Mouse (Mus musculus): ENCODE data around the gene Gng11. TPM values are rescaled to one million over a fixed set of nuclear protein-coding genes. Genes with fewer than 3 reads are reported as not detected.

The Gng11 gene
- total and polyA plus RNA-seq, 3 experiments = not detected

DNA sequence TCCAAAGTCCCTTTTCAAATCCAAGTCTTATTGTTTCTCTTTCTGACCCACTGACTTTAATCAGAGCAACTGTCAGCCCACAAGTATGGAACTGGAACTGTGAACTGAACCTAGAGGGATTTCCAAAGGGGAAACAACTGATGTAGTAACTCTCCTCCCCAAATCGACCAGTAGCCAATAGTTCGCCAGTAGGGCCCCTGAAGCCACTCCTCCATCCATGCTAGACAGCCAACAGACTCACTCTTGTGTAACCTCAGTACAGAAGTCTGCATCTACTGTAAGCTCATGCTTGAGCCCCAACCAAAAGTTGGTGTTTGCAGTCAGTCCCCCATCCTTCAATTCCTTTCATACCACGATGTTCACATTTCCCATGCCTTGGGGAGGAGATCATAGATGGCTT, 3.0 kb upstream of the Gng11 start:
- no peak for DNase-seq (ENCODE audit: low read depth, low spot score)
- Histone ChIP-seq H3K9ac (ENCODE audit: control insufficient read depth, low read depth, low read length, poor library complexity, severe bottlenecking) (no peak overlapping the region), H3K27me3 (ENCODE audit: control insufficient read depth in 1 of 2, insufficient read depth in 2 of 2, low read length in 2 of 2) (peaks cover 0 to 2% of the 10 kb centered on the region in 2 experiments; a peak in 2 of 4 replicates), H3K4me1 (ENCODE audit: control insufficient read depth in 1 of 2, insufficient read depth in 2 of 2, low read length in 2 of 2) (no peaks in the 10 kb centered on the region), H3K79me2 (ENCODE audit: control insufficient read depth, insufficient read depth, low read length, poor library complexity) (no peaks in the 10 kb centered on the region), H3K27ac (ENCODE audit: control insufficient read depth, low read depth, low read length) (no peak overlapping the region), H3K4me3 (ENCODE audit: control insufficient read depth in 1 of 2, insufficient read depth in 1 of 2, low read depth in 2 of 2, low read length in 2 of 2) (no peak overlapping the region), H3K36me3 (ENCODE audit: control insufficient read depth in 1 of 2, insufficient read depth in 2 of 2, low read length in 2 of 2) (no peaks in the 10 kb centered on the region), H3K9me3 (replicated peaks; ENCODE audit: insufficient read depth, low read length) (no peaks in the 10 kb centered on the region)
- TF ChIP-seq TAL1 (IDR thresholded peaks at IDR 0.05; ENCODE audit: low read length) = no peak
- no peak for TF ChIP-seq RCOR1 (IDR thresholded peaks at IDR 0.05; ENCODE audit: low read depth, low read length)
- TF ChIP-seq E2F4 (IDR thresholded peaks at IDR 0.05; ENCODE audit: borderline replicate concordance, low read depth, low read length) = no peak
- no peak for TF ChIP-seq TBP (IDR thresholded peaks at IDR 0.05; ENCODE audit: low read depth, low read length)
- no peak for TF ChIP-seq POLR2AphosphoS2 (IDR thresholded peaks at IDR 0.05; ENCODE audit: low read length)
- no peak for TF ChIP-seq RAD21 (IDR thresholded peaks at IDR 0.05; ENCODE audit: low read depth, low read length)
- no peak for TF ChIP-seq GABPA (IDR thresholded peaks at IDR 0.05; ENCODE audit: low read depth, low read length)

DNA sequence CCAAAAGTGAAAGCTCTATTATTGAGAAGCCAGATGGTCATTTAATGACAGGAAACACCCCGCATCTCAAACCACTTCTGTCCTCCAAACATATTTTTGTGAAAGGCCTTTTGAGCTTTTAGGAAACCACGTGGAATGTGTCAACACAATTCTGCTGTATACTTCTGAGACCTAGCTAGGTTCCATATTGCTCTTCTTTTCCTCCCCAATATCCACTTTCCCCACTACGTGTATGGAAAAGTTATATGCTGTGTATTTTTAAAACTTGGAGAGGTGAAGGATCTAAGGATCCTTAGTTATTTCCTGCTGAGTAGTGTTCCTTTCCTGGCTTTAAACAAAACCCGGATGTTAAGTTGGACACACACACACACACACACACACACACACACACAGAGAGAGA, 259 bp upstream of the Gng11 start:
- DNase-seq (ENCODE audit: low read depth, low spot score) = no peak
- peaks cover 0 to 2% of the 10 kb centered on the region in 2 experiments; a peak in 2 of 4 replicates for H3K27me3 ChIP-seq (ENCODE audit: control insufficient read depth in 1 of 2, insufficient read depth in 2 of 2, low read length in 2 of 2)
- TF ChIP-seq MXI1 (IDR thresholded peaks at IDR 0.05; ENCODE audit: low read depth, low read length) = no peak
- no peak for TF ChIP-seq ZKSCAN1 (IDR thresholded peaks at IDR 0.05; ENCODE audit: low read depth, low read length)
- TF ChIP-seq TAL1 (IDR thresholded peaks at IDR 0.05; ENCODE audit: low read length) = no peak
- TF ChIP-seq UBTF (IDR thresholded peaks at IDR 0.05; ENCODE audit: borderline replicate concordance, insufficient read depth, low read depth, low read length) = no peak
- no peak for TF ChIP-seq CHD2 (IDR thresholded peaks at IDR 0.05; ENCODE audit: low read length)
- no peak for TF ChIP-seq GABPA (IDR thresholded peaks at IDR 0.05; ENCODE audit: low read depth, low read length)
- TF ChIP-seq CHD1 (IDR thresholded peaks at IDR 0.05; ENCODE audit: low read depth, low read length) = no peak
- no peak for TF ChIP-seq MYC (IDR thresholded peaks at IDR 0.05; ENCODE audit: low read depth, low read length)
- no peak for TF ChIP-seq POLR2AphosphoS5 (IDR thresholded peaks at IDR 0.05; ENCODE audit: borderline replicate concordance, low read depth, low read length)
- no peak overlapping the region for H3K9ac ChIP-seq (ENCODE audit: control insufficient read depth, low read depth, low read length, poor library complexity, severe bottlenecking)
- no peaks in the 10 kb centered on the region for H3K79me2 ChIP-seq (ENCODE audit: control insufficient read depth, insufficient read depth, low read length, poor library complexity)
- no peaks in the 10 kb centered on the region for H3K36me3 ChIP-seq (ENCODE audit: control insufficient read depth in 1 of 2, insufficient read depth in 2 of 2, low read length in 2 of 2)
- H3K27ac ChIP-seq (ENCODE audit: control insufficient read depth, low read depth, low read length) = no peak overlapping the region
- H3K4me1 ChIP-seq (ENCODE audit: control insufficient read depth in 1 of 2, insufficient read depth in 2 of 2, low read length in 2 of 2) = no peaks in the 10 kb centered on the region
- H3K4me3 ChIP-seq (ENCODE audit: control insufficient read depth in 1 of 2, insufficient read depth in 1 of 2, low read depth in 2 of 2, low read length in 2 of 2) = no peak overlapping the region
- no peaks in the 10 kb centered on the region for H3K9me3 ChIP-seq (replicated peaks; ENCODE audit: insufficient read depth, low read length)

DNA sequence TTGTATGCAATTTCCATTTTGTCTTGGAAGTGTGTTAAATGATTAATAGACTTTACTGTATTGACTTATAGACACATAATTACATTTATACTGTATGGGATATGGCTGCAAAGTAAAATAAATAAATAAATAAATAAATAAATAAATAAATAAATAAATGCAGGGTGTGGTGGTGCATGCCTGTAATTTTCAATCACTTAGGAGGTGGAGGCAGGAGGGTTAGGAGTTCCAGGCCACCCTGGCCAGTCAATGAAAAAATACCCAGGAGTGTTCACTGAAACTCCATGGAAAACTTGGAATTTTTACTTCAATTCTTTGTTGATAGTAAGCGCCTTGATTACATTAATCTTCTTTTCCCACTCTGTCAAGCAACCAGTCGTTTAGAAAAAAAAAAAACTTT, 1.1 kb downstream of the Gng11 start:
- no peaks in the 10 kb centered on the region for H3K4me1 ChIP-seq (ENCODE audit: control insufficient read depth in 1 of 2, insufficient read depth in 2 of 2, low read length in 2 of 2)
- H3K9me3 ChIP-seq (replicated peaks; ENCODE audit: insufficient read depth, low read length) = no peaks in the 10 kb centered on the region
- no peak overlapping the region for H3K27ac ChIP-seq (ENCODE audit: control insufficient read depth, low read depth, low read length)
- H3K79me2 ChIP-seq (ENCODE audit: control insufficient read depth, insufficient read depth, low read length, poor library complexity) = no peaks in the 10 kb centered on the region
- H3K9ac ChIP-seq (ENCODE audit: control insufficient read depth, low read depth, low read length, poor library complexity, severe bottlenecking) = no peak overlapping the region
- no peak for TF ChIP-seq POLR2AphosphoS5 (IDR thresholded peaks at IDR 0.05; ENCODE audit: borderline replicate concordance, low read depth, low read length)
- TF ChIP-seq CHD1 (IDR thresholded peaks at IDR 0.05; ENCODE audit: low read depth, low read length) = no peak
- no peak for TF ChIP-seq JUND (IDR thresholded peaks at IDR 0.05; ENCODE audit: low read depth, low read length)
- TF ChIP-seq USF1 (IDR thresholded peaks at IDR 0.05; ENCODE audit: low read depth, low read length) = no peak
- TF ChIP-seq TCF12 (IDR thresholded peaks at IDR 0.05; ENCODE audit: low read depth, low read length) = no peak
- TF ChIP-seq MYC (IDR thresholded peaks at IDR 0.05; ENCODE audit: low read depth, low read length) = no peak
- no peak for TF ChIP-seq ZMIZ1 (IDR thresholded peaks at IDR 0.05; ENCODE audit: low read depth, low read length)
- TF ChIP-seq RAD21 (IDR thresholded peaks at IDR 0.05; ENCODE audit: low read depth, low read length) = no peak
- no peak for TF ChIP-seq ETS1 (IDR thresholded peaks at IDR 0.05; ENCODE audit: low read depth, low read length)
- no peak for TF ChIP-seq NELFE (IDR thresholded peaks at IDR 0.05; ENCODE audit: low read depth, low read length)
- no peak for TF ChIP-seq MYB (IDR thresholded peaks at IDR 0.05; ENCODE audit: low read depth, low read length)
- TF ChIP-seq MXI1 (IDR thresholded peaks at IDR 0.05; ENCODE audit: low read depth, low read length) = no peak
- no peak for TF ChIP-seq ZC3H11A (IDR thresholded peaks at IDR 0.05; ENCODE audit: low read depth, low read length)
- TF ChIP-seq TBP (IDR thresholded peaks at IDR 0.05; ENCODE audit: low read depth, low read length) = no peak
- H3K36me3 ChIP-seq (ENCODE audit: control insufficient read depth in 1 of 2, insufficient read depth in 2 of 2, low read length in 2 of 2) = no peaks in the 10 kb centered on the region
- DNase-seq (ENCODE audit: low read depth, low spot score) = no peak
- H3K27me3 ChIP-seq (ENCODE audit: control insufficient read depth in 1 of 2, insufficient read depth in 2 of 2, low read length in 2 of 2) = peaks cover 0 to 2% of the 10 kb centered on the region in 2 experiments; a peak in 2 of 4 replicates
- H3K4me3 ChIP-seq (ENCODE audit: control insufficient read depth in 1 of 2, insufficient read depth in 1 of 2, low read depth in 2 of 2, low read length in 2 of 2) = no peak overlapping the region
